Mouse (Mus musculus) heart, postnatal 14 days (tissue): Measurements from ENCODE around the gene Abcb8. TPM values are rescaled to one million over a fixed set of nuclear protein-coding genes. Genes with fewer than 3 reads are reported as not detected.

Experiments
- DNase-seq, 2 experiments: peaks; one replicate each; pipeline ENCODE4 v3.0.0; 2021 to 2022
- intact Hi-C: fragments of 180-260 bp; cut with DNase I; formaldehyde crosslinking; loops from one replicate; pipeline ENCODE4 v1.15.1; 2025
- total RNA-seq, 2 experiments: library from RNA; stranded (reverse); gene quantifications; 2 replicates each; pipeline ENCODE4 v1.2.3; 2021

Gene Abcb8
- total RNA-seq, 2 experiments from 2014 or later = 81.9 to 87.0 TPM

GRCm38 (mm10) chr5:24420381-24420780, 26.9 kb downstream of the Abcb8 start:
- intact Hi-C loops = no loop called here
- DNase-seq = no peak

DNA sequence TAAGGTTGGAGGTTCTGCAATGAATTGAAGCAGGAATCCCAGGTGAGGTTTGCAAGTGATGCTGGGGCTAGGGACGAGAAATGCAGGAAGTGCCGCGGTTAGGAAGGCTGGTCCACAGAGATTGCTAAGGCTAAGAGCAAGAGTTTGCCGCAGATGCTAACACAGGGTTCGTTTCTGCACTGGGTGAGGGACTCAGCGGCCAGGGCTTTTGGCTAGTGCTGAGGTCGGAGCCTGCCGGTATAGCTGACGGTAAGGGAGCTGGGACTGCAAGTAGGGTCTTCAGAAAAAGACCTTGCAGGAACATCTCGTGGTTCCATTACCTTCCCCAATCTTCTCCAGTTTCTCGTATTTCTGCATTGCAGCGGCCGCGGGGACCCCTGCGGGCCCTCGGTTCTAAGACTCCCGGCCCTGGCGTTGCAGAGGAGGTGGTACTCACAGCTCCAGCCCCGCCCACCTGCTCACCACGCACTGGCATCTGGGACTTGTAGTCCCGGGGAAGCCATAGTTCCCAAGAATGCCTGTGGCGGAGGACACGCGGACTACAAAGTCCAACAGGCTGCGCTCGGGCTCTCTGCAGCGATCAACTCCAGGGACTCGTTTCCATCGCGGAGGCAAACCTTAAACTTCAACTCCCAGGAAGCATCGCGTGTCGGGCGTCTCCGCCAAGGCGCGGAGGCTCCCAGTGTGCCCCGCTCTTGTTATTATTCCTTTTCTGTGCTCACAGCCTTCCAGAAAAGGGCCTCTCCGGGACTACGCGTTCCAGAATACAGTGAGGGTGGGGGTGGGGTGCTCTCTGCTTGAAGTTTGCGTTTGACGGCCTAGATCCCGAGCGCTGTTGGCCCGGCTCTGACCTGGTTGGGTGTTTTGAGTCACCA, 29.9 kb downstream of the Abcb8 start, which contains the start of the genes Cdk5 and Slc4a2:
TSS of gene Cdk5 (minus strand) at position 402 of the 875 bp plus-strand sequence.
TSS of gene Slc4a2 (plus strand) at position 709 of the 875 bp plus-strand sequence.
- intact Hi-C loops = loop anchor here (2.0 kb wide), 2 partner anchors 25 to 47 kb away; no protein-coding TSS in a partner anchor
- DNase-seq = peak; percentile 95 to 98

GRCm38 (mm10) chr5:24424004-24424781, 30.7 kb downstream of the Abcb8 start:
- intact Hi-C loops = loop anchor here (2.0 kb wide), 1 partner anchor 47 kb away; no protein-coding TSS in a partner anchor
- no peak for DNase-seq

GRCm38 (mm10) chr5:24424861-24425411, 31.5 kb downstream of the Abcb8 start:
- intact Hi-C loops = loop anchor here (2.0 kb wide), 1 partner anchor 46 kb away; no protein-coding TSS in a partner anchor
- peak; percentile 89 to 93 for DNase-seq

- DNase-seq = no peak
These were observed 32.1 kb downstream of the Abcb8 start for GRCm38 (mm10) chr5:24425421-24426036.

GRCm38 (mm10) chr5:24426037-24426432, 32.6 kb downstream of the Abcb8 start:
- peak in 1 of 2 experiments; percentile 25 for DNase-seq
- intact Hi-C loops = loop anchor here (2.0 kb wide), 1 partner anchor 17 kb away; no protein-coding TSS in a partner anchor

More at GRCm38 (mm10) chr5:24425421-24426036, 32.1 kb downstream of the Abcb8 start:
- intact Hi-C loops = loop anchor here (2.0 kb wide), 2 partner anchors 17 to 45 kb away; no protein-coding TSS in a partner anchor

- intact Hi-C loops = loop anchor here (2.0 kb wide), 1 partner anchor 16 kb away; no protein-coding TSS in a partner anchor
- no peak for DNase-seq
These were observed 33.3 kb downstream of the Abcb8 start for GRCm38 (mm10) chr5:24426556-24427284.

- no peak for DNase-seq
- intact Hi-C loops = loop anchor here (2.0 kb wide), 1 partner anchor 16 kb away; no protein-coding TSS in a partner anchor
These were observed 33.8 kb downstream of the Abcb8 start for GRCm38 (mm10) chr5:24427285-24427633.

- intact Hi-C loops = loop anchor here (2.0 kb wide), 1 partner anchor 15 kb away; no protein-coding TSS in a partner anchor
- no peak for DNase-seq
These were observed 34.5 kb downstream of the Abcb8 start for GRCm38 (mm10) chr5:24427981-24428402.

DNA sequence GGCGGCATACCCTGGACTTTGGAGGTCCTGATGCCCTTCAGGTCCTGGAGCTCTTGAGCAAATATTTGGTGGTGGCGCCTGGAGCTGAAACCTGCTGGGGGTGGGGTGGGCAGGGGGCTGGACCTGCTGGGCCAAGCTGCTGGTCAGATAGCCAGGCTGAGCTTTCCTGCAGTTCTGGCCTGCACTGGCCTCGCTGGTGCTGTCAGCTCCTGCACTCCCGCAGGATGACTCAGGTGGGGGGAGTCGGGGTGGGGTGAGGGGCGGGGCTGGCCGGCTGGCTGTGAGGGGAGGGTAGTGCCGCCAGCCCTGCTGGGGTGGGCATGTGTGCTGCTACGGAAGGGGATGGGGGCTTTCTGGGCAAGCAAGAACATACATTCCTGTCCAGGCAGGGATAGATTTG, 35.1 kb downstream of the Abcb8 start:
- no peak for DNase-seq
- intact Hi-C loops = no loop called here

- intact Hi-C loops = no loop called here
- no peak for DNase-seq
These were observed 40.5 kb downstream of the Abcb8 start for GRCm38 (mm10) chr5:24433993-24434392.

DNA sequence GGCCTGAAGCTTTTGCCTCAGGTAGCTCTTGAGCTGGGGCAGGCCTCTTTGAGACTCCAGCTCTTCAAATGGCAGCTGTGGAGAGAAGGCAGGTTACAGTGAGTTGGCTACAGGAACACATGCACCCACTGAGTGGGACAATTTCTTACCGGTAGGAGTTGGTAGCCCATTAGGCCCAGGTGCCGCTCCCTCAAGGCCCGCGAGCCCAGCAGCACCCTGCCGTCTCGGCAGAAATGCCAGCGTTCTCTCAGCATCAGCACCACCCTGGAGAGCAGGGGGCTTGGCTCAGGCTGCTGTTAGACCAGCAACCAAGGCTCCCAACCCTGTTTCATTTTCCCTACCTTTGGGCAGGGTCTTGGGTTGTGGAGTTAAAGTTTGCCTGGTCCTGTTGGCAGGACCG, 47.7 kb downstream of the Abcb8 start:
- DNase-seq = no peak
- intact Hi-C loops = no loop called here

DNA sequence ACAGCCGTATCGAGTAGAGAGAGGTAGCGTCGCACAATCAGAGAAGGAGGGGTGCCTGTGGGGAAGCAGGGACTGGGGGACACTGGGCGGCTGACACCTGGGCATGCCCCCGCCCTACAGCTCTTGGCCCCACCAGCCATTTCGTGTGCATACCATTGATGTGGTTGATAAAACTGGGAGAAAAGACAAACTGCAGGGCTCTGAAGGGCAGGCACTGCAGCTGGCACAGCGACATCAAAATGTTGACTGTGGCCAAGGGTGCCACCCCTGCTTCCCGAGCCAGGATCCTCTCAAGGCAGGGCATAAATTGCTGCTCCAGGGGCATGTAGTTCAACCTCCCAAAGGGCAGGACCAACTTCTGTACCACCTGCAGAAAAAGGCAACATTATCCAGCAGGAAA, 48.6 kb downstream of the Abcb8 start:
- intact Hi-C loops = loop anchor here (2.0 kb wide), 1 partner anchor 15 kb away; no protein-coding TSS in a partner anchor

DNA sequence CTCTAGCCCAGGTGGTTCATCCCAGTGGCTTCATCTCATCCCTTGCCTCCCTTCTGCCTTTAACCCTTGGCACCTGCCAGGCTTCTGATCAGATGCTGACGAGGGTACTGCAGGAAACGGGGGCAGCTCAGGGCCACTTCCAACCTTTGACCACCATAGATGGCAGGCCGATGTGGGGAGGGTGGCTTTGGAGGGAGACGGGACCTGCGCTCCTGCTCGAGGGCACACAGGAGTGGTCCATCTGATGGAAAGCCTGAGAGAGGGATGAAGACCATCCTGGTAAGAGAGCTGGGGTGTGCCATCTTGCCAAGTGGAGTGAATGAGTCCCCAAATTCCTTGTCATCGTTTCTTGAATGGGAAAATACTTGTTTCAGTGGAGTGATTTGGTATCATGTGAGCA, 49.7 kb downstream of the Abcb8 start:
- DNase-seq = no peak
- intact Hi-C loops = loop anchor here (2.0 kb wide), 1 partner anchor 16 kb away; no protein-coding TSS in a partner anchor

More for the DNA sequence above, 48.6 kb downstream of the Abcb8 start:
- no peak for DNase-seq

DNA sequence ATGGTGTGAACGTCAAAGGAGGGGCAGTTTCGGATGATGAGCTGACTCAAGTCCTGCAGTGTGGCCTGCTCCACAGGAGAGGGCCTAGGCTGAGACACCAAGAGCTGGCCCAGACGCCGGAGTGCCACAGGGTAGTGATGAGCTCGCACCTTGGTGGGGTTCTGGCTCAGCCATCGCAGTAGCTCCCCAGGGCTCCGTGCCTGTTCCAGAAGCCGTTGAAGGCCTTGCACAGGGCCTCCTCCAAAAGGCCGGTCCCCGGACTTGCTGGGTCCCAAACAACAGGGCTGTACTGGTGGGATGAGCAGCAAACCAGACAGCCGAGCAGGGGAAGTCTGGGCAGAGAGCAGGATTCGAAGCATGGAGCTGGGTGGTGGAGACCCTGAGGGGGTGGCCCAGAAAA, 50.5 kb downstream of the Abcb8 start:
- intact Hi-C loops = loop anchor here (2.0 kb wide), 1 partner anchor 17 kb away; no protein-coding TSS in a partner anchor
- DNase-seq = no peak

- intact Hi-C loops = no loop called here
- peak; percentile 96 for DNase-seq
These were observed 51.4 kb downstream of the Abcb8 start, which contains the start of gene Fastk for GRCm38 (mm10) chr5:24444746-24445427. Fastk (minus strand) TSS chr5:24445287.

DNA sequence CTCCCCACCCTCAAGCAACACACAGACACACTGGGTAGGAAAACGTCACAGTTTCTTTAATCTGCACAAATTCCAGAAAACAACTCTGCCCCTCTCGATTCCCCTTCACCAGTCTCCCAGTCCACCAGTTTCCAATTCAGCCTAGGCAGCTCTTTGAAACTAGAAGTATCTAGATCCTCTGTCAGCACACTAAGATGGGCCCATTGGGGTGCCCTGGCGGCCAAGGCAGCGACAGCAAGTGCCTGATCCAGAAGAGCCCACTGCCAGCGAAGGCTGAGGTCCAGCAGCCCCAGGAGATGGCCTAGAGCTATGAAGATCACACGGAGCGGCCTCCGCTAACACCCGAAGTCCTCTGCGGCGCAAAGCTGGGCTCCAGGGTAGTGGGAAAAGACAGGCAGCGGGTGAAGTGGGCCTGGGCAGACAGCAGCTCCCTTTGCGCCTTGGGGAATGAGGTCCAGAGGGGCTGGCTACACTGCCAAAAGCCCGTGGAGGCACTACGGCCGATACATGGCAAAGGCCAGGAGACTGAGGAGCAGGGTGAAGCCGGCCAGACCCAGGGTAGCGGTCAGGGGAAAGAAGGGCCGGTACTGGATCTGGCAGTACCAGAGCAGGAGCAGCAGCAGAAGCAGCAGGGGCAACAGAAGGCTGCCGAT, 52.1 kb downstream of the Abcb8 start:
- no peak for DNase-seq
- intact Hi-C loops = no loop called here

DNA sequence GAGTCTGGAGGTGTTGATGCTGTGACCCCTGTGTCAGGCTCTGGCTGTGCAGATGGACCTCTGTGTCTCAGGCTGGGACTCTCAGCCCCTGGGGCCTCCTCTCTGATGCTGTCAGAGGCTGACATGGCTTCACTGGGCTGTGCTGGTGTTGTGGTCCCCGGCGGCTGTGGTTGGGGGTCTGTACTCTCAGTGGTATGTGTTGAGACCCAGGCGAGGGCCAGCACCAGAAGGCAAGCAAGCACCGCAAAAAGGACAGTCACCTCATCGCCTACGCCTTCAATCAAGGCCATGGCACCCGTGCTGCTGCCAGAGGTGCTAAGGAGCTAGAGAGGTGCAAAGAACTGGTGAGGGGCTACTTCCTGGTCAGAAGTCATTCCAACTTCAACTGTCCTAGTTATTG, 53.2 kb downstream of the Abcb8 start:
- intact Hi-C loops = no loop called here
- DNase-seq = no peak
